Mouse (Mus musculus): ENCODE data around the gene Peli1. TPM values are rescaled to one million over a fixed set of nuclear protein-coding genes. Genes with fewer than 3 reads are reported as not detected.
"Not testable (repeated sequence)": the region's sequence is repeated elsewhere in the genome, so short reads cannot be mapped to it uniquely, and the experiment has no call there.

The Peli1 gene
- total and polyA plus RNA-seq, 2 experiments from 2014 or later: 37.3 to 37.7 TPM

- no peaks in the 10 kb centered on the region for H3K36me3 ChIP-seq (ENCODE audit: insufficient read depth, low read length)
- no peak overlapping the region for H3K9ac ChIP-seq (replicated peaks; ENCODE audit: low read length, poor library complexity, severe bottlenecking)
- no peak for TF ChIP-seq CTCF (IDR thresholded peaks at IDR 0.05)
- no peaks in the 10 kb centered on the region for H3K9me3 ChIP-seq (ENCODE audit: low read length)
- no peaks in the 10 kb centered on the region for H3K27me3 ChIP-seq (ENCODE audit: insufficient read depth, low read length)
- no peak overlapping the region for H3K27ac ChIP-seq (ENCODE audit: low read depth, low read length)
- no peak for DNase-seq (ENCODE audit: low spot score)
- no peak overlapping the region for H3K4me2 ChIP-seq (ENCODE audit: low read depth, low read length, poor library complexity, severe bottlenecking)
- WGBS: 95% methylated on average over 2 of the region's 2 CpGs
- no peaks in the 10 kb centered on the region for H3K4me1 ChIP-seq (ENCODE audit: insufficient read depth, low read length)
- no peak overlapping the region for H3K4me3 ChIP-seq (ENCODE audit: low read depth, low read length)
- no peak for ATAC-seq (ENCODE audit: low FRiP score)
Observed at GRCm38 (mm10) chr11:21166495-21167096, 75.5 kb downstream of the Peli1 start.

GRCm38 (mm10) chr11:21168828-21169607, 77.9 kb downstream of the Peli1 start:
- 38% methylated on average over 6 of the region's 6 CpGs for WGBS
- Histone ChIP-seq H3K9ac (replicated peaks; ENCODE audit: low read length, poor library complexity, severe bottlenecking) (no peak overlapping the region), H3K27ac (ENCODE audit: low read depth, low read length) (no peak overlapping the region), H3K36me3 (ENCODE audit: insufficient read depth, low read length) (no peaks in the 10 kb centered on the region), H3K4me1 (ENCODE audit: insufficient read depth, low read length) (no peaks in the 10 kb centered on the region), H3K27me3 (ENCODE audit: insufficient read depth, low read length) (no peaks in the 10 kb centered on the region), H3K4me2 (ENCODE audit: low read depth, low read length, poor library complexity, severe bottlenecking) (no peak overlapping the region), H3K4me3 (ENCODE audit: low read depth, low read length) (no peak overlapping the region), H3K9me3 (ENCODE audit: low read length) (no peaks in the 10 kb centered on the region)
- TF ChIP-seq CTCF (IDR thresholded peaks at IDR 0.05): no peak
- DNase-seq (ENCODE audit: low spot score) (no peak), ATAC-seq (ENCODE audit: low FRiP score) (no peak)

- H3K4me1 ChIP-seq (ENCODE audit: insufficient read depth, low read length); H3K27ac ChIP-seq (ENCODE audit: low read depth, low read length); H3K9me3 ChIP-seq (ENCODE audit: low read length); H3K4me2 ChIP-seq (ENCODE audit: low read depth, low read length, poor library complexity, severe bottlenecking); H3K36me3 ChIP-seq (ENCODE audit: insufficient read depth, low read length); H3K27me3 ChIP-seq (ENCODE audit: insufficient read depth, low read length); DNase-seq (ENCODE audit: low spot score); H3K9ac ChIP-seq (replicated peaks; ENCODE audit: low read length, poor library complexity, severe bottlenecking); H3K4me3 ChIP-seq (ENCODE audit: low read depth, low read length); ATAC-seq (ENCODE audit: low FRiP score): not testable (repeated sequence)
- 91% methylated on average over 1 of the region's 1 CpGs for WGBS
Observed at GRCm38 (mm10) chr11:21169608-21169860, 78.4 kb downstream of the Peli1 start.

GRCm38 (mm10) chr11:21172281-21172680, 81.2 kb downstream of the Peli1 start:
- no peak for TF ChIP-seq CTCF (IDR thresholded peaks at IDR 0.05)
- Histone ChIP-seq H3K36me3 (ENCODE audit: insufficient read depth, low read length) (no peaks in the 10 kb centered on the region), H3K4me3 (ENCODE audit: low read depth, low read length) (no peak overlapping the region), H3K4me2 (ENCODE audit: low read depth, low read length, poor library complexity, severe bottlenecking) (no peak overlapping the region), H3K27ac (ENCODE audit: low read depth, low read length) (no peak overlapping the region), H3K27me3 (ENCODE audit: insufficient read depth, low read length) (no peaks in the 10 kb centered on the region), H3K4me1 (ENCODE audit: insufficient read depth, low read length) (no peaks in the 10 kb centered on the region), H3K9ac (replicated peaks; ENCODE audit: low read length, poor library complexity, severe bottlenecking) (no peak overlapping the region), H3K9me3 (ENCODE audit: low read length) (no peaks in the 10 kb centered on the region)
- ATAC-seq (ENCODE audit: low FRiP score): no peak
- DNase-seq (ENCODE audit: low spot score): no peak
- WGBS: 95% methylated on average over 3 of the region's 3 CpGs

GRCm38 (mm10) chr11:21173926-21174325, 82.8 kb downstream of the Peli1 start:
- Histone ChIP-seq H3K4me2 (ENCODE audit: low read depth, low read length, poor library complexity, severe bottlenecking) (no peak overlapping the region), H3K27me3 (ENCODE audit: insufficient read depth, low read length) (no peaks in the 10 kb centered on the region), H3K36me3 (ENCODE audit: insufficient read depth, low read length) (no peaks in the 10 kb centered on the region), H3K9ac (replicated peaks; ENCODE audit: low read length, poor library complexity, severe bottlenecking) (no peak overlapping the region), H3K4me1 (ENCODE audit: insufficient read depth, low read length) (no peaks in the 10 kb centered on the region), H3K9me3 (ENCODE audit: low read length) (no peaks in the 10 kb centered on the region), H3K4me3 (ENCODE audit: low read depth, low read length) (no peak overlapping the region), H3K27ac (ENCODE audit: low read depth, low read length) (no peak overlapping the region)
- no peak for TF ChIP-seq CTCF (IDR thresholded peaks at IDR 0.05)
- DNase-seq (ENCODE audit: low spot score) (no peak), ATAC-seq (ENCODE audit: low FRiP score) (no peak)
- 91% methylated on average over 6 of the region's 6 CpGs for WGBS

GRCm38 (mm10) chr11:21174396-21174795, 83.3 kb downstream of the Peli1 start:
- no peak overlapping the region for H3K9ac ChIP-seq (replicated peaks; ENCODE audit: low read length, poor library complexity, severe bottlenecking)
- no peaks in the 10 kb centered on the region for H3K4me1 ChIP-seq (ENCODE audit: insufficient read depth, low read length)
- H3K9me3 ChIP-seq (ENCODE audit: low read length): no peaks in the 10 kb centered on the region
- no peak overlapping the region for H3K4me3 ChIP-seq (ENCODE audit: low read depth, low read length)
- TF ChIP-seq CTCF (IDR thresholded peaks at IDR 0.05): no peak
- no peaks in the 10 kb centered on the region for H3K27me3 ChIP-seq (ENCODE audit: insufficient read depth, low read length)
- H3K27ac ChIP-seq (ENCODE audit: low read depth, low read length): no peak overlapping the region
- ATAC-seq (ENCODE audit: low FRiP score) (no peak), DNase-seq (ENCODE audit: low spot score) (peak; percentile 41)
- no peaks in the 10 kb centered on the region for H3K36me3 ChIP-seq (ENCODE audit: insufficient read depth, low read length)
- WGBS: 71% methylated on average over 5 of the region's 5 CpGs
- H3K4me2 ChIP-seq (ENCODE audit: low read depth, low read length, poor library complexity, severe bottlenecking): no peak overlapping the region

Measured in midbrain, postnatal 0 days (tissue).